Mouse (Mus musculus) heart, postnatal 0 days (tissue): Measurements from ENCODE around the gene Ces1b. TPM values are rescaled to one million over a fixed set of nuclear protein-coding genes. Genes with fewer than 3 reads are reported as not detected.

Experiments
- ATAC-seq: fragments of 200-750 bp; cut with Nextera tagmentation; 2 replicates; pipeline ENCODE4 v1.8.0; 2017; ENCODE audit warnings: low read depth, moderate number of reproducible peaks, moderate library complexity; ENCODE audit not compliant: insufficient read depth
- DNase-seq: peaks from one replicate; pipeline ENCODE4 v3.0.0-alpha.2; 2016; ENCODE audit warnings: low spot score
- H3K27ac ChIP-seq: fragments of 300-500 bp; sonication (generic); 2 replicates; pipeline ENCODE4 v1.5.1; 2014; ENCODE audit warnings: low read depth, mild to moderate bottlenecking
- H3K27me3 ChIP-seq: fragments of 300-500 bp; sonication (generic); 2 replicates; pipeline ENCODE4 v1.6.1; 2014; ENCODE audit warnings: low read length, mixed read lengths; ENCODE audit not compliant: control insufficient read depth, insufficient read depth
- H3K36me3 ChIP-seq: fragments of 300-500 bp; sonication (generic); replicated peaks from 2 replicates; pipeline ENCODE4 v1.6.1; 2014; ENCODE audit warnings: low read length, mixed read lengths; ENCODE audit not compliant: control insufficient read depth, insufficient read depth
- H3K4me1 ChIP-seq: fragments of 300-500 bp; sonication (generic); 2 replicates; pipeline ENCODE4 v1.6.1; 2014; ENCODE audit warnings: antibody characterized with exemption; ENCODE audit not compliant: control insufficient read depth, insufficient read depth
- H3K4me2 ChIP-seq: fragments of 300-500 bp; sonication (generic); 2 replicates; pipeline ENCODE4 v1.6.1; 2014; ENCODE audit warnings: low read depth, mild to moderate bottlenecking, low read length, moderate library complexity
- H3K4me3 ChIP-seq: fragments of 300-500 bp; sonication (generic); 2 replicates; pipeline ENCODE4 v1.5.1; 2014; ENCODE audit warnings: low read depth, low read length
- H3K9ac ChIP-seq: fragments of 300-500 bp; sonication (generic); replicated peaks from 2 replicates; pipeline ENCODE4 v1.6.1; 2014; ENCODE audit warnings: low read depth, low read length, mixed read lengths
- H3K9me3 ChIP-seq: fragments of 300-500 bp; sonication (generic); replicated peaks from 2 replicates; pipeline ENCODE4 v1.6.1; 2016; ENCODE audit warnings: low read length; ENCODE audit not compliant: control insufficient read depth
- CTCF ChIP-seq: IDR thresholded peaks from 2 replicates; pipeline ENCODE4 v1.5.1; 2016; ENCODE audit warnings: antibody characterized with exemption, control low read depth, low read depth
- EP300 ChIP-seq: IDR thresholded peaks from 2 replicates; pipeline ENCODE4 v1.6.1; 2016; ENCODE audit warnings: antibody characterized with exemption, low read depth
- WGBS: fragments of 180-500 bp; shearing (Covaris S2); extraction: QIAGEN DNeasy Blood & Tissue Kit; methylation state at CpG from one replicate; pipeline ENCODE4 v1.1.7; 2014; 5-methylcytosine and 5-hydroxymethylcytosine counted together
- polyA plus RNA-seq: library from polyadenylated mRNA; unstranded; fragments of >200 nt; fragmentation: Nextera tagmentation; extraction: Ambion mirVana; gene quantifications from 2 replicates; pipeline ENCODE4 v1.2.1, GENCODE M21; 2015
- total RNA-seq: library from RNA; depleted of rRNA; stranded (reverse); fragments of >200 nt; gene quantifications from 2 replicates; pipeline ENCODE4 v1.2.3, GENCODE M21; 2014; ENCODE audit warnings: low replicate concordance

Gene Ces1b
- total and polyA plus RNA-seq, 2 experiments from 2014 or later = not detected

DNA sequence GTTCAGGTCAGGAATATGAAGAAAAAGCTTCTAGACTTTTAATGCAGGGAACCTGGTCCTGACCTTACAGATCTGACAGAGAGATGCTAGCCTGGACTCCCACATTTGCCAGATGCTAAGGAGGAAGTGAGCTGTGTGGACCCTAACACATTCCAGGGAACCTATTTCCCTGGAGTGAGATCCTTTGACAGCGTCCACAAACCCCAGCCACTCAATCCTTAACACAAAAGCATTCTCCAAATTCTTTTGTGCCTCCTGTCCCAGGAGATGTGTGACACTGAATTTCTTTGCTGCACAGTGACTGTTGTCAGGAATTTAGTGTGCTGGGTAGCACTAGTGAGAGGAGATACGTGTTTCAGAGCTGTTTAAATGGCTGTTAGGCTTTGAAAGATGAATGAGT, 41.0 kb downstream of the Ces1b start:
- Histone ChIP-seq H3K27ac (no peak overlapping the region), H3K4me3 (no peak overlapping the region), H3K9ac (no peak overlapping the region), H3K4me1 (no peaks in the 10 kb centered on the region), H3K4me2 (no peak overlapping the region), H3K36me3 (no peaks in the 10 kb centered on the region), H3K9me3 (no peaks in the 10 kb centered on the region), H3K27me3 (no peaks in the 10 kb centered on the region)
- DNase-seq (no peak), ATAC-seq (no peak)
- TF ChIP-seq EP300 (no peak), CTCF (no peak)
- 16% methylated on average over 2 of the region's 2 CpGs for WGBS

GRCm38 (mm10) chr8:93030664-93031063, 49.2 kb downstream of the Ces1b start:
- Histone ChIP-seq H3K27ac (no peak overlapping the region), H3K4me2 (no peak overlapping the region), H3K9ac (no peak overlapping the region), H3K27me3 (no peaks in the 10 kb centered on the region), H3K4me1 (no peaks in the 10 kb centered on the region), H3K36me3 (no peaks in the 10 kb centered on the region), H3K4me3 (no peak overlapping the region), H3K9me3 (no peaks in the 10 kb centered on the region)
- TF ChIP-seq CTCF (no peak), EP300 (no peak)
- 65% methylated on average over 2 of the region's 2 CpGs for whole genome bisulfite sequencing
- ATAC-seq (no peak), DNase-seq (no peak)

GRCm38 (mm10) chr8:93021738-93022137, 58.1 kb downstream of the Ces1b start:
- Histone ChIP-seq H3K4me3 (no peak overlapping the region), H3K27me3 (no peaks in the 10 kb centered on the region), H3K4me2 (no peak overlapping the region), H3K27ac (no peak overlapping the region), H3K4me1 (no peaks in the 10 kb centered on the region), H3K36me3 (no peaks in the 10 kb centered on the region), H3K9ac (no peak overlapping the region), H3K9me3 (no peaks in the 10 kb centered on the region)
- WGBS = 53% methylated on average over 5 of the region's 5 CpGs
- DNase-seq (no peak), ATAC-seq (no peak)
- TF ChIP-seq CTCF (peak; percentile 24), EP300 (no peak)

- Histone ChIP-seq H3K27me3 (no peaks in the 10 kb centered on the region), H3K27ac (no peak overlapping the region), H3K9me3 (no peaks in the 10 kb centered on the region), H3K4me1 (peaks cover 3% of the 10 kb centered on the region; the same call in 1 of the 2 replicates), H3K36me3 (no peaks in the 10 kb centered on the region), H3K9ac (no peak overlapping the region), H3K4me2 (no peak overlapping the region), H3K4me3 (no peak overlapping the region)
- no peak for DNase-seq
- ATAC-seq = no peak
- no peak for TF ChIP-seq EP300
- no peak for TF ChIP-seq CTCF
- WGBS = 25% methylated on average over 4 of the region's 4 CpGs
These were observed 65.5 kb downstream of the Ces1b start for GRCm38 (mm10) chr8:93014300-93014699.

DNA sequence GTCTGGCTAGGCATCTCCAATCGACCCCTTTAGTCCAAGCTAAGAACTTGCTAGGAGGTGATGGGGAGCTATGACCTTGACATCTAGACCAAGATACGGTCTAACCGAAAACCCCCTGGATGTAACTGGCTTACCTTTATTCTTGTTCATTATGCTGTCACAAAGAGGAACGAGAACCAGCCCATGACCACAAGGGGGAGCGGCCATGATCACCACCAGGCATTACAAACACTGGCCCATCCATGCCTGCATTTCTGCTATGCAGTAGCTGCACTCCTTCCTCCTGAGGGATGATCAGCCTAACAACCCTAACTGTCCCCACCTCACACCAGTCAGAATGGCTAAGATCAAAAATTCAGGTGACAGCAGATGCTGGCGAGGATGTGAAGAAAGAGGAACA, 67.6 kb downstream of the Ces1b start:
- no peak overlapping the region for H3K9ac ChIP-seq
- H3K4me3 ChIP-seq = no peak overlapping the region
- H3K36me3 ChIP-seq = no peaks in the 10 kb centered on the region
- 0 out of 2 replicates have a peak, but pooled peaks cover 3% of the 10 kb centered on the region for H3K27me3 ChIP-seq
- TF ChIP-seq CTCF (peak; percentile 11; the same call in 1 of the 2 replicates), EP300 (no peak)
- DNase-seq = no peak
- 75% methylated on average over 6 of the region's 6 CpGs for WGBS
- no peaks in the 10 kb centered on the region for H3K9me3 ChIP-seq
- H3K4me1 ChIP-seq = peaks cover 3% of the 10 kb centered on the region; the same call in 1 of the 2 replicates
- no peak overlapping the region for H3K4me2 ChIP-seq
- no peak for ATAC-seq
- no peak overlapping the region for H3K27ac ChIP-seq

- H3K4me2 ChIP-seq = no peak overlapping the region
- ATAC-seq (peak; percentile 69), DNase-seq (peak; percentile 41)
- no peak for TF ChIP-seq EP300
- TF ChIP-seq CTCF = peak; percentile 97
- no peaks in the 10 kb centered on the region for H3K9me3 ChIP-seq
- H3K27ac ChIP-seq = no peak overlapping the region
- no peak overlapping the region for H3K4me3 ChIP-seq
- H3K9ac ChIP-seq = no peak overlapping the region
- WGBS = 4% methylated on average over 9 of the region's 9 CpGs
- 0 out of 2 replicates have a peak, but pooled peaks cover 3% of the 10 kb centered on the region for H3K27me3 ChIP-seq
- peaks cover 3% of the 10 kb centered on the region; the same call in 1 of the 2 replicates for H3K4me1 ChIP-seq
- H3K36me3 ChIP-seq = no peaks in the 10 kb centered on the region
These were observed 68.4 kb downstream of the Ces1b start for GRCm38 (mm10) chr8:93011439-93011838.
